Mouse (Mus musculus) kidney, embryonic 14.5 days (tissue): ENCODE data around the gene Gm12789. TPM values are rescaled to one million over a fixed set of nuclear protein-coding genes. Genes with fewer than 3 reads are reported as not detected.
A peak's percentile ranks its signal among the peaks of the same experiment; 100 is the strongest.
"Not testable (repeated sequence)": the region's sequence is repeated elsewhere in the genome, so short reads cannot be mapped to it uniquely, and the experiment has no call there.

Experiments
- ATAC-seq: fragments of 200-750 bp; cut with Nextera tagmentation; 2 replicates; pipeline ENCODE4 v1.8.0; 2017; ENCODE audit warnings: moderate number of reproducible peaks, mild to moderate bottlenecking, moderate TSS enrichment, moderate library complexity; ENCODE audit not compliant: low FRiP score, low TSS enrichment
- H3K27ac ChIP-seq: fragments of 300-500 bp; sonication (generic); 2 replicates; pipeline ENCODE4 v1.5.1; 2014; ENCODE audit warnings: low read depth, mild to moderate bottlenecking, low read length, moderate library complexity, mixed read lengths
- H3K27me3 ChIP-seq: fragments of 300-500 bp; sonication (generic); 2 replicates; pipeline ENCODE4 v1.6.1; 2014; ENCODE audit warnings: mild to moderate bottlenecking, low read length; ENCODE audit not compliant: control insufficient read depth, insufficient read depth
- H3K36me3 ChIP-seq: fragments of 300-500 bp; sonication (generic); 2 replicates; pipeline ENCODE4 v1.6.1; 2014; ENCODE audit warnings: low read length, mixed read lengths; ENCODE audit not compliant: control insufficient read depth, insufficient read depth
- H3K4me1 ChIP-seq: fragments of 300-500 bp; sonication (generic); 2 replicates; pipeline ENCODE4 v1.6.1; 2014; ENCODE audit warnings: low read length, mixed read lengths; ENCODE audit not compliant: control insufficient read depth, insufficient read depth
- H3K4me2 ChIP-seq: fragments of 300-500 bp; sonication (generic); replicated peaks from 2 replicates; pipeline ENCODE4 v1.6.1; 2014; ENCODE audit warnings: low read depth, mild to moderate bottlenecking, low read length
- H3K4me3 ChIP-seq: fragments of 300-500 bp; sonication (generic); 2 replicates; pipeline ENCODE4 v1.5.1; 2014; ENCODE audit warnings: mild to moderate bottlenecking, low read length
- H3K9ac ChIP-seq: fragments of 300-500 bp; sonication (generic); 2 replicates; pipeline ENCODE4 v1.6.1; 2014; ENCODE audit warnings: low read depth, mild to moderate bottlenecking, low read length, moderate library complexity
- H3K9me3 ChIP-seq: fragments of 300-500 bp; sonication (generic); 2 replicates; pipeline ENCODE4 v1.6.1; 2016; ENCODE audit warnings: low read length; ENCODE audit not compliant: control insufficient read depth
- WGBS: fragments of 180-500 bp; shearing (Covaris S2); extraction: QIAGEN DNeasy Blood & Tissue Kit; methylation state at CpG from one replicate; pipeline ENCODE4 v1.1.7; 2014; 5-methylcytosine and 5-hydroxymethylcytosine counted together
- polyA plus RNA-seq: library from polyadenylated mRNA; unstranded; fragments of >200 nt; fragmentation: Nextera tagmentation; extraction: Ambion mirVana; gene quantifications from 2 replicates; pipeline ENCODE4 v1.2.1, GENCODE M21; 2014

Gene Gm12789
- not detected in 2 replicates for polyA plus RNA-seq

DNA sequence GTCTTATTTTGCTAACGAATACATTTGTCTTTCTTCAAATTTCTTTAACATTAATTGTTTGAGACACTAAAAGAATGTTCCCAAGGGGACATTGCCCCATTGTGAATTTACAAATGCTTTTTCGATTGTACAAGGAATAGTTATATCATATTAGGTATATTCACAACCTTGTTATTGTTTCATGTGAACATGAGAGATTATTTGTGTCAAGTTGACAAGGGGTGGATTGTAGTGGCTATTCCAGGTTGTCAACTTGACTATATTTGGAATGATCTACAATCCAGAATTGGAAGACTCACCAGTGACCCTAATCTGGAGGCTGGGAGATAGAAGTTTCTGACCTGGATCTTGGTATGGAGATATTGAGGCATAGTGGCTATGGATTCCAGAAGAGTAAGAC lies at the start of gene Gm12789:
Gene Gm12789, plus strand, starts transcription at position 301 of the 400 bp plus-strand sequence.
- H3K9me3 ChIP-seq, H3K9ac ChIP-seq, H3K4me2 ChIP-seq, H3K27me3 ChIP-seq, ATAC-seq, H3K4me1 ChIP-seq, H3K27ac ChIP-seq, H3K4me3 ChIP-seq, H3K36me3 ChIP-seq: not testable (repeated sequence)
- 91% methylated on average over 2 of the region's 2 CpGs for WGBS

- not testable (repeated sequence) for H3K9me3 ChIP-seq, H3K27ac ChIP-seq, H3K4me2 ChIP-seq, ATAC-seq, H3K9ac ChIP-seq, H3K4me3 ChIP-seq, H3K4me1 ChIP-seq, H3K36me3 ChIP-seq, H3K27me3 ChIP-seq
- 63% methylated on average over 2 of the region's 2 CpGs for WGBS
Observed at GRCm38 (mm10) chr4:101940107-101940506, 46.3 kb upstream of the Gm12789 start, which contains the start of gene Gm12794. Gene Gm12794, plus strand, starts transcription at chr4:101940407.

DNA sequence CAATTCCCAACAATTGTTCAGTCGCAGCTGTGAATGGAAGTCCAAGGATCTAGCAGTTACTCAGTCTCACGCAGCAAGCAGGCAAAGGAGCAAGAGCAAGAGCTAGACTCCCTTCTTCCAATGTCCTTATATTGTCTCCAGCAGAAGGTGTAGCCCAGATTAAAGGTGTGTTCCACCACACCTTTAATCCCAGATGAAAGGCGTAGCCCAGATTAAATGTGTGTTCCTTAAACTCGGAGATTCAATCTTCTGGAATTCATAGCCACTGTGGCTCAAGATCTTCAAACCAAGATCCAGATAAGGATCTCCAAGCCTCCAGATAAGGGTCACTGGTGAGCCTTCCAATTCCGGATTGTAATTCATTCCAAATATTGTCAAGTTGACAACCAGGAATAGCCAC lies 5.5 kb upstream of the Gm12789 start, which contains the start of gene Gm12790:
Gene Gm12790, minus strand, starts transcription at position 101 of the 400 bp plus-strand sequence.
- not testable (repeated sequence) for ATAC-seq, H3K4me3 ChIP-seq, H3K27me3 ChIP-seq, H3K27ac ChIP-seq, H3K36me3 ChIP-seq, H3K4me1 ChIP-seq, H3K4me2 ChIP-seq, H3K9ac ChIP-seq, H3K9me3 ChIP-seq
- WGBS = 73% methylated on average over 1 of the region's 5 CpGs

DNA sequence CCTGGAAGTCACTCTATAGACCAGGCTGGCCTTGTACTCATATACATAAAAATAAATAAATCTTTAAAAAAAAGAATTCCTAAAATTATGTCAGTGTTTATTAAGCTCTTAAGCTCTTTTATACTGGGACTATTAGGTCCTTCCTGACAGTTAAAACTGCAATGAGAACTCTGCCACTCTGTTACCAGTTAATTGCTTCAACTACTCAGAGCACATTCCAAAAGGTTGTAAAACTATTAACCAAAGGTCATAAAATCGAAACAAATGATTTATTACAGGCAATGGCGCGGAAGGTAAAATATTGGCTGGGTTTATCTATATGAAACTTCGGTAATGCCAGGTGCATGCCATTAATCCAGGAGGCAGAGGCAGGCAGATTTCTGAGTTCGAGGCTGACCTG lies 748 bp upstream of the Gm12789 start:
- H3K4me2 ChIP-seq = no peak overlapping the region
- H3K4me3 ChIP-seq = no peak overlapping the region
- 64% methylated on average over 5 of the region's 5 CpGs for WGBS
- ATAC-seq = no peak
- H3K27ac ChIP-seq = no peak overlapping the region
- no peaks in the 10 kb centered on the region for H3K9me3 ChIP-seq
- H3K9ac ChIP-seq = no peak overlapping the region
- no peaks in the 10 kb centered on the region for H3K36me3 ChIP-seq
- H3K27me3 ChIP-seq = no peaks in the 10 kb centered on the region
- no peaks in the 10 kb centered on the region for H3K4me1 ChIP-seq

GRCm38 (mm10) chr4:101997426-101997825 lies 11.0 kb downstream of the Gm12789 start:
- no peak overlapping the region for H3K4me3 ChIP-seq
- no peaks in the 10 kb centered on the region for H3K4me1 ChIP-seq
- no peaks in the 10 kb centered on the region for H3K36me3 ChIP-seq
- H3K27ac ChIP-seq = no peak overlapping the region
- no peak overlapping the region for H3K4me2 ChIP-seq
- ATAC-seq = no peak
- WGBS = 84% methylated on average over 5 of the region's 5 CpGs
- H3K9me3 ChIP-seq = no peaks in the 10 kb centered on the region
- H3K9ac ChIP-seq = no peak overlapping the region
- H3K27me3 ChIP-seq = no peaks in the 10 kb centered on the region

DNA sequence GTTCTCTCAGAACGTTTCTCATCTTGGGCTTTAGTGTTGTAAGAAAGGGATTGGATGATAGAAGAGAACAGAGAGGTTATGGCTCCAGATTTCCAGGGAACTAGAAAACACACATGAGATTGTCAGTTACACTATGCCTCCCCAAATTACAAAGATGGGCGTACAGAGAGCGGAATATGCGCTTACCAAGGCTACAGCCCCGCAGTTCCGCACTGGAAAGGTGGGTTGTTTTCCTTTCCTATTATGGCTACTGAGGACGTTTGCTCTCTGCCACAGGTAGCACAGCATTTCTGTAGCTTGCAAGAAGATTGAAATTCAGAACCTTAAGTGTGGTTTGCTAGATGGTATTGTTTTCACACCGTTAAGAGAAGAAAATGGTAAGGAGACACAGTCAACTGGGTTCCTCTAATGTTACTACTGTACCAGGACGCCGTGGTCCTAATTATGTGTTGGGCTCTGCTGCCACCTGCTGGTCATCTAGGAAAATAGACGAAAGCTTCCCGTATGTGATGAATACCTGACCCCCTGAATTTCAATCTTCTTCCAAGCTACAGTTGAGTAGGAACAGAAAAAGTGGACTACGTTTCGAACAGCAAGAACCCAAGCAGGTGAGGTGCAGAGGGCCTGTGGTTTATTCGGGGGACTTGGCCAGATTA lies 12.0 kb downstream of the Gm12789 start:
- ATAC-seq = 0 out of 2 replicates have a peak, but pooled peaks have one; percentile 55
- no peak overlapping the region for H3K9ac ChIP-seq
- H3K4me3 ChIP-seq = no peak overlapping the region
- H3K27ac ChIP-seq = no peak overlapping the region
- no peaks in the 10 kb centered on the region for H3K36me3 ChIP-seq
- H3K4me1 ChIP-seq = no peaks in the 10 kb centered on the region
- no peaks in the 10 kb centered on the region for H3K27me3 ChIP-seq
- no peaks in the 10 kb centered on the region for H3K9me3 ChIP-seq
- WGBS = 40% methylated on average over 15 of the region's 15 CpGs
- no peak overlapping the region for H3K4me2 ChIP-seq

- no peaks in the 10 kb centered on the region for H3K36me3 ChIP-seq
- no peak overlapping the region for H3K9ac ChIP-seq
- 88% methylated on average over 6 of the region's 6 CpGs for WGBS
- no peak overlapping the region for H3K4me3 ChIP-seq
- H3K9me3 ChIP-seq = no peaks in the 10 kb centered on the region
- H3K4me1 ChIP-seq = no peaks in the 10 kb centered on the region
- H3K27ac ChIP-seq = no peak overlapping the region
- H3K27me3 ChIP-seq = no peaks in the 10 kb centered on the region
- H3K4me2 ChIP-seq = no peak overlapping the region
- ATAC-seq = no peak
Observed at GRCm38 (mm10) chr4:102026619-102027018, 40.2 kb downstream of the Gm12789 start.

Other genes starting within 250 kb of the Gm12789 start
- gene B020004J07Rik, start 142.6 kb upstream of the Gm12789 start, polyA plus RNA-seq = not detected in 2 replicates
- not detected in 2 replicates for gene C130073F10Rik, start 92.8 kb upstream of the Gm12789 start, polyA plus RNA-seq
- not detected in 2 replicates for gene Gm12800, start 77.5 kb upstream of the Gm12789 start, polyA plus RNA-seq
- gene Gm12794, start 46.2 kb upstream of the Gm12789 start, polyA plus RNA-seq = not detected in 2 replicates
- not detected in 2 replicates for gene Gm12790, start 5.6 kb upstream of the Gm12789 start, polyA plus RNA-seq
- gene Pde4b, start 100.9 kb downstream of the Gm12789 start, polyA plus RNA-seq = 7.3 and 10.4 TPM in 2 replicates